Mouse (Mus musculus): ENCODE measurements around the gene Apbb1. TPM values are rescaled to one million over a fixed set of nuclear protein-coding genes. Genes with fewer than 3 reads are reported as not detected.

Apbb1 gene
- polyA plus RNA-seq, 1 experiment, result 34.3 TPM

GRCm38 (mm10) chr7:105576166-105576748 lies 5.2 kb downstream of the Apbb1 start:
- Histone ChIP-seq H3K36me3 (ENCODE audit: control insufficient read depth, insufficient read depth) (peaks cover 4% of the 10 kb centered on the region), H3K4me3 (no peak overlapping the region), H3K27me3 (ENCODE audit: control insufficient read depth, insufficient read depth, insufficient read length) (no peaks in the 10 kb centered on the region), H3K4me2 (ENCODE audit: low read depth) (peak overlapping the region; percentile 42), H3K79me2 (ENCODE audit: control insufficient read depth, insufficient read depth) (no peaks in the 10 kb centered on the region), H3ac (ENCODE audit: control insufficient read depth, insufficient read length) (no peak overlapping the region)
- TF ChIP-seq MYOD1 (IDR thresholded peaks at IDR 0.05; ENCODE audit: control insufficient read depth in 1 of 3, insufficient read length in 2 of 3, low read depth in 2 of 3) (no peak), E2F4 (IDR thresholded peaks at IDR 0.05; ENCODE audit: insufficient read depth) (no peak), CEBPB (IDR thresholded peaks at IDR 0.05; ENCODE audit: insufficient read depth, poor library complexity, severe bottlenecking) (no peak), MYOG (IDR thresholded peaks at IDR 0.05; ENCODE audit: control insufficient read depth in 1 of 3, insufficient read depth in 1 of 3, insufficient read length in 2 of 3, low read depth in 2 of 3) (no peak), TCF3 (IDR thresholded peaks at IDR 0.05; ENCODE audit: insufficient read length, low read depth) (no peak), REST (IDR thresholded peaks at IDR 0.05; ENCODE audit: insufficient read depth, insufficient read length) (no peak), POLR2A (IDR thresholded peaks at IDR 0.05; ENCODE audit: insufficient read length, low read depth) (no peak)

- Histone ChIP-seq H3K4me2 (ENCODE audit: low read depth) (no peak overlapping the region), H3ac (ENCODE audit: control insufficient read depth, insufficient read length) (no peak overlapping the region), H3K36me3 (ENCODE audit: control insufficient read depth, insufficient read depth) (peaks cover 4% of the 10 kb centered on the region), H3K27me3 (ENCODE audit: control insufficient read depth, insufficient read depth, insufficient read length) (no peaks in the 10 kb centered on the region), H3K79me2 (ENCODE audit: control insufficient read depth, insufficient read depth) (no peaks in the 10 kb centered on the region), H3K4me3 (no peak overlapping the region)
- TF ChIP-seq MYOD1 (IDR thresholded peaks at IDR 0.05; ENCODE audit: control insufficient read depth in 1 of 3, insufficient read length in 2 of 3, low read depth in 2 of 3), result no peak
Measured at GRCm38 (mm10) chr7:105574537-105574936, 6.9 kb downstream of the Apbb1 start.

GRCm38 (mm10) chr7:105572949-105573348 lies 8.5 kb downstream of the Apbb1 start:
- Histone ChIP-seq H3K4me3 (no peak overlapping the region), H3K79me2 (ENCODE audit: control insufficient read depth, insufficient read depth) (no peaks in the 10 kb centered on the region), H3K36me3 (ENCODE audit: control insufficient read depth, insufficient read depth) (peaks cover 4% of the 10 kb centered on the region), H3K27me3 (ENCODE audit: control insufficient read depth, insufficient read depth, insufficient read length) (no peaks in the 10 kb centered on the region), H3K4me2 (ENCODE audit: low read depth) (no peak overlapping the region), H3ac (ENCODE audit: control insufficient read depth, insufficient read length) (no peak overlapping the region)
- TF ChIP-seq MYOD1 (IDR thresholded peaks at IDR 0.05; ENCODE audit: control insufficient read depth in 1 of 3, insufficient read length in 2 of 3, low read depth in 2 of 3) (no peak), MYOG (IDR thresholded peaks at IDR 0.05; ENCODE audit: control insufficient read depth in 1 of 3, insufficient read depth in 1 of 3, insufficient read length in 2 of 3, low read depth in 2 of 3) (no peak), MAX (IDR thresholded peaks at IDR 0.05; ENCODE audit: low read depth) (no peak), USF1 (IDR thresholded peaks at IDR 0.05; ENCODE audit: low read depth) (no peak), TCF12 (IDR thresholded peaks at IDR 0.05; ENCODE audit: insufficient read depth, poor library complexity, severe bottlenecking) (no peak), E2F4 (IDR thresholded peaks at IDR 0.05; ENCODE audit: insufficient read depth) (no peak), TCF3 (IDR thresholded peaks at IDR 0.05; ENCODE audit: insufficient read length, low read depth) (no peak), POLR2A (IDR thresholded peaks at IDR 0.05; ENCODE audit: insufficient read length, low read depth) (no peak), POLR2AphosphoS2 (IDR thresholded peaks at IDR 0.05; ENCODE audit: insufficient read length, low read depth) (no peak), REST (IDR thresholded peaks at IDR 0.05; ENCODE audit: insufficient read depth, insufficient read length) (no peak), SRF (IDR thresholded peaks at IDR 0.05; ENCODE audit: control insufficient read depth, insufficient read length, low read depth) (no peak), CEBPB (IDR thresholded peaks at IDR 0.05; ENCODE audit: insufficient read depth, poor library complexity, severe bottlenecking) (no peak)

GRCm38 (mm10) chr7:105570756-105571155 lies 10.7 kb downstream of the Apbb1 start:
- H3K36me3 ChIP-seq (ENCODE audit: control insufficient read depth, insufficient read depth), result peaks cover 4% of the 10 kb centered on the region

More at GRCm38 (mm10) chr7:105570756-105571155, 10.7 kb downstream of the Apbb1 start:
- TF ChIP-seq REST (IDR thresholded peaks at IDR 0.05; ENCODE audit: insufficient read depth, insufficient read length), result no peak
- TF ChIP-seq USF1 (IDR thresholded peaks at IDR 0.05; ENCODE audit: low read depth), result no peak
- TF ChIP-seq E2F4 (IDR thresholded peaks at IDR 0.05; ENCODE audit: insufficient read depth), result no peak
- no peak for TF ChIP-seq POLR2A (IDR thresholded peaks at IDR 0.05; ENCODE audit: insufficient read length, low read depth)
- no peak for TF ChIP-seq CEBPB (IDR thresholded peaks at IDR 0.05; ENCODE audit: insufficient read depth, poor library complexity, severe bottlenecking)
- TF ChIP-seq MYOG (IDR thresholded peaks at IDR 0.05; ENCODE audit: control insufficient read depth in 1 of 3, insufficient read depth in 1 of 3, insufficient read length in 2 of 3, low read depth in 2 of 3), result no peak
- TF ChIP-seq SRF (IDR thresholded peaks at IDR 0.05; ENCODE audit: control insufficient read depth, insufficient read length, low read depth), result no peak
- TF ChIP-seq MAX (IDR thresholded peaks at IDR 0.05; ENCODE audit: low read depth), result no peak
- no peak for TF ChIP-seq POLR2AphosphoS2 (IDR thresholded peaks at IDR 0.05; ENCODE audit: insufficient read length, low read depth)
- TF ChIP-seq TCF3 (IDR thresholded peaks at IDR 0.05; ENCODE audit: insufficient read length, low read depth), result no peak
- TF ChIP-seq TCF12 (IDR thresholded peaks at IDR 0.05; ENCODE audit: insufficient read depth, poor library complexity, severe bottlenecking), result no peak
- no peak for TF ChIP-seq MYOD1 (IDR thresholded peaks at IDR 0.05; ENCODE audit: control insufficient read depth in 1 of 3, insufficient read length in 2 of 3, low read depth in 2 of 3)
- Histone ChIP-seq H3K79me2 (ENCODE audit: control insufficient read depth, insufficient read depth) (no peaks in the 10 kb centered on the region), H3K4me2 (ENCODE audit: low read depth) (no peak overlapping the region), H3K4me3 (no peak overlapping the region), H3K27me3 (ENCODE audit: control insufficient read depth, insufficient read depth, insufficient read length) (no peaks in the 10 kb centered on the region), H3ac (ENCODE audit: control insufficient read depth, insufficient read length) (no peak overlapping the region)

Measured in myocyte (in vitro differentiated cells).